Mouse (Mus musculus): ENCODE measurements around the gene AW822073. TPM values are rescaled to one million over a fixed set of nuclear protein-coding genes. Genes with fewer than 3 reads are reported as not detected.
"Not testable (repeated sequence)": the region's sequence is repeated elsewhere in the genome, so short reads cannot be mapped to it uniquely, and the experiment has no call there.

AW822073 gene
- total RNA-seq, 1 experiment from 2014 or later = not detected

GRCm38 (mm10) chr10:58221571-58221970 lies 3.2 kb downstream of the AW822073 start:
- DNase-seq = not testable (repeated sequence)

DNA sequence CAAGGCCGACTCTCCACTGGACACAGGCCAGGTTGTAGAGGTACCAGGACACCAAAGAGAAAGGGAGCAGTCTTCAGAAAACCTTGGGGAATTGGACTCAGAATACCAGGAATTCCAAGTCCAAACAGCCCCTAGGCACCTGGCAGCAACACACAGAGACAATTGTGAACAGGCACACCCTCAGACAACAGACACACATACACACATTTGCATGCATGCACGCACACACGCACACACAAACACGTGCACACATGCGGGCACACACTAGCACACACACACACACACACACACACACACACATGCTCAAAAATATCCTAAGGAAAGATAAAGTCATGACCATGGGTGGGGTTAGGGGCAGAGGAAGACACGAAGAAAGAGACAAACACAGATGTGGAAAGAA lies 4.0 kb downstream of the AW822073 start:
- DNase-seq = no peak

GRCm38 (mm10) chr10:58217366-58217765 lies 7.4 kb downstream of the AW822073 start:
- no peak for DNase-seq

DNA sequence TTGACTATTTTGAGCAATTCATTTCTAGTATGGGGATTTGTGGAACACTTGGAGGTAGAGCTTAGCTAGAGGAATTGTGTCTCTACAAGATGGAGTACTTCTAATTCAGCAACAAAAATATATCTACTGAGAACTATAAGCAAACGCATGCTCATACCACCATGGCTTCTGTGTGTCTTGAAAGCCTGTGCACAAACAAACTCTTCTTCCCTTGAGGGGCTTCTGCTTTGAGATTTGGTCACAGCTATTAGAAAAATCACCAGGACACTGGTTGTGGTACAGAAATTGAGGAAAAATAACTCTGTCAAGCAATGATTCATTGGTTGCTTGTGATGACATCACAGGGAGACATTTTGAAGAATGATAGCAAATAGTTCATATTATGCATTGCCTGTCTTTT lies 9.4 kb downstream of the AW822073 start:
- no peak for DNase-seq

DNA sequence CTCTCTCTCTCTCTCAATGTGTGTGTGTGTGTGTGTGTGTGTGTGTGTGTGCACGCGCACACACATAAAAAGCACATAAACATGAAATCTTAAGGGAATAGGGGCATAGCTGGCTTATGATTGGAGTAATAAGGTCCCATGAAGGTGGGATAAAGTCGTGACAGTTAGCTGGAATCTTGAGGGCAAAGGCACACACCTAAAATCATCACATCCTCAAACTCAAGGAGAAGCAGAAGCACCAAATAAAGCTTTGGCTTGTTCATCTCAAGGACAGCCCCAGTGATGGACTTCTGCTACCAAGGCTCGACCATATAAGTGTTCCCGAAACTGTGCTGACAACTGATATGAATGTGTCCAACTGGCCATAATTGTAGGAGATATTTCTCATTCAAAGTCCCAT lies 9.8 kb downstream of the AW822073 start:
- no peak for DNase-seq

DNA sequence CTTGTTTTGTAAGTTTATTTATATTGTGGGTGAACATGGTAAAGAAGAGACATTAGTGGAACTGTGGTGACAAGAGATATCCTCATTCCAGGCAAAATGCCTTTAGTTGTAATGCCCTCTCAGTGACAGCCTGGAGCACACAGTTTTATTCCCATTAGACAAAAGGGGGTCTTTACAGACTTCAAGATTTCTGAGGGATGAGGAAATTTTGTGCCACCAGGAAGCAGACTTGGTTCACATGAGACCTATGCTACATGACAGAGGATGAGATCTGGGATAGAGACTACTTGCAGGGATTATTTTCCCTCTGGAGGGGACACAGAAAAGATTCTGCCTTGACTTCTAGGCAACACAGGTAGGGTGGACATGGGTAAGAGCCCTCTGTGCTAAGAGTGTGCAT lies 10.2 kb downstream of the AW822073 start:
- DNase-seq = no peak

GRCm38 (mm10) chr10:58212230-58212629 lies 12.5 kb downstream of the AW822073 start:
- no peak for DNase-seq

DNA sequence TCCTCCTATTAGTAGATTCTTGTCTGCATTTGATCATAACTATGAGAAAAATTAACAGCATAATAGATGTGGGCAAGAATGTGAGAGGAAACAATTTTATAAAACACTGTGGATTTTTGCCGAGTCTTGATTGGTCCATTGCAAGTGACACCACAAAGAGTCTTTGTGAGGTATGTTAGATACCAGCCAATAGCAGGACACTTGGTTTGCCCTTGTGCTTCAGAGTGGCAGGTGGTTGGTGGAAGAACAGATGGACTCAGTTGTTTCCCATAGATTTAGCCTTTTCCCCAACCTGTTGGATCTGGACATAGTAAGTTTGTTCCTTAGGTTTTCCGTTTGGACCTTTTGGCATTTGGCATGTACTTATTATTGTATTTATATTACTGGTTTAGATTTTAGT lies 13.5 kb downstream of the AW822073 start:
- DNase-seq = no peak

DNA sequence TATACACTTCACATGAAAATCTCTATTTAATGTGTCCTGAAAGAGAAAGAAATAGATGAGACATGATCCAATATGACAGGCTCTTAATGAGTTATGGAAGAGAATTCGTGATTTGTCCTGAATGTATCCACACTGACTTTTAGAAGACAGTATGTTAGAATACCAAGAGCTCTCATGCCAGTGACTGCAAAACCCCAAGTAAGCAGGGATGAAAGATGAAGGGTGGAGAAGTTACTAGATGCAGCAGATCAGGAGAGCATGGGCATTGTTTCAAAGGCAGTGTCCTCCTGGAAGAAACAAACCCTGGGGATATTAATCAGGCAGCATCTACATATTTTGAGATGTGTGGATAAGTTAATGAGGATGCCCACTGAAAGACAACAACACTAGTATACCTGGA lies 14.2 kb downstream of the AW822073 start:
- no peak for DNase-seq

DNA sequence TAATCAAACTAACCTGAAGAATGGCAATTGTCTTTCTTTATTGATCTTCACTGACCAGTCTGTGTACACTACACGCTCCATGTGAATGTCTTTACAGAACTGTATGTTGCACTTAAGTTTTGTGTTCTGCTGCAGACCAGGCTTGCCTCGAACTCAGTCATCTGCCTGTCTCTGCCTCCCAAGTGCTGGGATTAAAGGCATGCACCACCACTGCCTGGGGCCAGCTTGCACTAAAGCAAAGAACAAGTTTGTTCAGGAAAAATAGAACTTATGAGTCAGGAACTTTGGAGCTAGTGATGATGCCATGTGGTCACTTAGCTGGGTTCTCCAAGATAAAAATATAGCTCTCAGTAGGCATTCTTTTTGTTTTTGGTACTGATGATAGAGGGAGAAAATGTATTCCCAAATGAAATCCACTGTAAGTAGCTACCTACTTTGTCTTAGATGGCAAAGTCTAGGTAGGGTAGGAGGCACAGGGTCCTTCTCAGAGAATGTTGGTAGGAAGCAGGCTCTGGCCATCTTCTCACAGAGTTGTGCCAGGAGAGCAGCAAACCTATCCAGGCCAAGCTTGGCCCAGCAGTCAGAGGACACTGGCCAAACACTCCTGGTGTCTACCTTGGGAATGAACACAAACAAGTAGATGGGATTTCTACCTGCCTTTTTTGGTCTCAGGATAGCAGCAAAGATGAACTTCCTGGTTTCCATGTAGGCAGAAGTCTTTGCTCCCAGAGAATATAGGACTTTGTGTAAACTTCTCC lies 14.8 kb downstream of the AW822073 start:
- DNase-seq = no peak

GRCm38 (mm10) chr10:58206639-58207404 lies 17.9 kb downstream of the AW822073 start:
- no peak for DNase-seq

- DNase-seq = no peak
Observed at GRCm38 (mm10) chr10:58205986-58206385, 18.7 kb downstream of the AW822073 start.

Other genes starting within 250 kb of the AW822073 start
- not detected in 2 replicates for gene Duxf3, start 7.7 kb upstream of the AW822073 start, total RNA-seq (2021)
- gene Gm4981, start 11.8 kb upstream of the AW822073 start, total RNA-seq (2021) = not detected in 2 replicates
- 40.5 and 45.2 TPM in 2 replicates for gene Gcc2, start 30.6 kb upstream of the AW822073 start, total RNA-seq (2021)
- 51.8 and 54.9 TPM in 2 replicates for gene Lims1, start 98.5 kb upstream of the AW822073 start, total RNA-seq (2021)
- gene Ranbp2, start 222.0 kb upstream of the AW822073 start, total RNA-seq (2021) = 71.0 and 72.9 TPM in 2 replicates

Data from adrenal gland, postnatal 14 days (tissue).